ENCODE assay signal across 9 mouse cellular contexts in genomic region chr4:138493161-138494001, GRCm38 (mm10). TPM values are rescaled to one million over a fixed set of nuclear protein-coding genes. Genes with fewer than 3 reads are reported as not detected.
DNase-seq lines count a peak whose midpoint lies in the region; ATAC-seq lines count a peak whose summit lies in the region.
"Had no signal": no experiment of that assay in that cellular context is flagged by ENCODE, and none has a peak within 500 bp of the region (broad histone marks: within the 10 kb centered on the region; RNA-seq: fewer than 3 reads in every experiment).

No protein-coding gene starts in this region.

- 51% methylated on average over 5 of the region's 5 CpGs for WGBS in forebrain, embryonic 12.5 days
- WGBS in forebrain, embryonic 14.5 days = 47% methylated on average over 5 of the region's 5 CpGs
- 38% methylated on average over 3 of the region's 5 CpGs for WGBS in embryonic facial prominence, embryonic 14.5 days

- ATAC-seq in forebrain, embryonic 12.5 days (ENCODE audit: low FRiP score) = no peak
- ATAC-seq in forebrain, embryonic 14.5 days = no peak
- peak; percentile 56 for ATAC-seq in embryonic facial prominence, embryonic 14.5 days (ENCODE audit: low read depth)
- peak; percentile 95 to 99 for ATAC-seq in hematopoietic stem cell, adult 5-6 weeks (replicated peaks in 1 of 2; ENCODE audit: insufficient read depth in 1 of 2, low FRiP score in 2 of 2, low TSS enrichment in 1 of 2, low read depth in 1 of 2, poor library complexity in 2 of 2, severe bottlenecking in 2 of 2)
- no peak for ATAC-seq in erythroblast, adult 5-6 weeks (replicated peaks; ENCODE audit: low FRiP score, poor library complexity, severe bottlenecking)

- H3K9me3 ChIP-seq in forebrain, embryonic 12.5 days = no peaks in the 10 kb centered on the region
- H3K9me3 ChIP-seq in forebrain, embryonic 14.5 days (replicated peaks; ENCODE audit: control insufficient read depth, low read length) = no peaks in the 10 kb centered on the region
- no peaks in the 10 kb centered on the region for H3K9me3 ChIP-seq in embryonic facial prominence, embryonic 14.5 days (ENCODE audit: control insufficient read depth, low read length)
- H3K9me3 ChIP-seq: heart, embryonic 15.5 days had no signal

- no peaks in the 10 kb centered on the region for H3K36me3 ChIP-seq in forebrain, embryonic 12.5 days (replicated peaks)
- H3K36me3 ChIP-seq in forebrain, embryonic 14.5 days (ENCODE audit: control insufficient read depth, insufficient read depth, low read length) = no peaks in the 10 kb centered on the region
- H3K36me3 ChIP-seq in embryonic facial prominence, embryonic 14.5 days (ENCODE audit: control insufficient read depth, insufficient read depth, low read length) = no peaks in the 10 kb centered on the region
- H3K36me3 ChIP-seq: heart, embryonic 15.5 days had no signal

- DNase-seq in forebrain, embryonic 14.5 days (ENCODE audit: low spot score) = no peak
- DNase-seq in A20 (ENCODE audit: low read depth, low spot score) = peak; percentile 26
- DNase-seq in embryonic facial prominence, embryonic 14.5 days (ENCODE audit: low spot score) = peak; percentile 58
- DNase-seq in lung, postnatal 10 days = peak; percentile 86
- no peak for DNase-seq in spleen, postnatal 14 days (ENCODE audit: low spot score in 2 of 2)

- H3K27ac ChIP-seq in forebrain, embryonic 12.5 days = 0 out of 2 replicates have a peak overlapping the region, but pooled peaks have one; percentile 26
- no peak overlapping the region for H3K27ac ChIP-seq in forebrain, embryonic 14.5 days (ENCODE audit: low read depth, low read length)
- no peak overlapping the region; the same call in 1 of the 2 replicates for H3K27ac ChIP-seq in embryonic facial prominence, embryonic 14.5 days (replicated peaks; ENCODE audit: low read depth, low read length)
- H3K27ac ChIP-seq: heart, embryonic 15.5 days had no signal

- no peak overlapping the region for H3K4me2 ChIP-seq in forebrain, embryonic 12.5 days
- H3K4me2 ChIP-seq in forebrain, embryonic 14.5 days (ENCODE audit: low read length) = no peak overlapping the region
- no peak overlapping the region for H3K4me2 ChIP-seq in embryonic facial prominence, embryonic 14.5 days (ENCODE audit: low read depth, low read length)
- H3K4me2 ChIP-seq: heart, embryonic 15.5 days had no signal

- no peaks in the 10 kb centered on the region for H3K27me3 ChIP-seq in forebrain, embryonic 12.5 days
- H3K27me3 ChIP-seq in forebrain, embryonic 14.5 days (replicated peaks; ENCODE audit: control insufficient read depth, insufficient read depth, low read length) = no peaks in the 10 kb centered on the region
- no peaks in the 10 kb centered on the region for H3K27me3 ChIP-seq in embryonic facial prominence, embryonic 14.5 days (replicated peaks; ENCODE audit: control insufficient read depth, insufficient read depth, low read length)

- H3K4me3 ChIP-seq in forebrain, embryonic 12.5 days (replicated peaks) = no peak overlapping the region
- H3K4me3 ChIP-seq in forebrain, embryonic 14.5 days (ENCODE audit: low read depth, low read length) = no peak overlapping the region
- no peak overlapping the region for H3K4me3 ChIP-seq in embryonic facial prominence, embryonic 14.5 days (ENCODE audit: low read depth, low read length)
- H3K4me3 ChIP-seq: heart, embryonic 15.5 days had no signal

- no peak overlapping the region for H3K9ac ChIP-seq in forebrain, embryonic 12.5 days
- no peak overlapping the region for H3K9ac ChIP-seq in forebrain, embryonic 14.5 days (ENCODE audit: low read length)
- H3K9ac ChIP-seq in embryonic facial prominence, embryonic 14.5 days (ENCODE audit: low read depth, low read length) = no peak overlapping the region
- H3K9ac ChIP-seq: heart, embryonic 15.5 days had no signal

- H3K4me1 ChIP-seq in forebrain, embryonic 12.5 days = peaks cover 50% of the 10 kb centered on the region
- peaks cover 27% of the 10 kb centered on the region for H3K4me1 ChIP-seq in forebrain, embryonic 14.5 days (ENCODE audit: control insufficient read depth, insufficient read depth, low read length)
- peaks cover 27% of the 10 kb centered on the region for H3K4me1 ChIP-seq in embryonic facial prominence, embryonic 14.5 days (ENCODE audit: control insufficient read depth, insufficient read depth, low read length)

RNA-seq across cellular contexts. Expression of gene Camk2n1, which starts 39.3 kb away (rescaled TPM):
- 4.8 and 5.4 TPM in 2 replicates for polyA plus RNA-seq in forebrain, embryonic 12.5 days (2016; fragmentation: Nextera tagmentation; extraction: Ambion mirVana)
- 7.5 and 7.8 TPM in 2 replicates for polyA plus RNA-seq in forebrain, embryonic 14.5 days (2014; fragmentation: Nextera tagmentation; extraction: Ambion mirVana)
- polyA plus RNA-seq in embryonic facial prominence, embryonic 14.5 days (2014; fragmentation: Nextera tagmentation; extraction: Ambion mirVana) = 2.4 and 2.5 TPM in 2 replicates
- total RNA-seq in hematopoietic stem cell, adult 5-6 weeks (2017) = 0.13 and 0.60 TPM in 2 replicates
- total RNA-seq in erythroblast, adult 5-6 weeks (2015; ENCODE audit: low replicate concordance) = not detected in 2 replicates
- not detected in 2 replicates for total RNA-seq in erythroblast, adult 5-6 weeks (2017; ENCODE audit: low replicate concordance)

RNA-seq across cellular contexts. Expression of gene Mul1, which starts 58.9 kb away (rescaled TPM):
- polyA plus RNA-seq in forebrain, embryonic 12.5 days (2016; fragmentation: Nextera tagmentation; extraction: Ambion mirVana) = 14.5 and 14.7 TPM in 2 replicates
- 16.2 and 21.9 TPM in 2 replicates for polyA plus RNA-seq in forebrain, embryonic 14.5 days (2014; fragmentation: Nextera tagmentation; extraction: Ambion mirVana)
- polyA plus RNA-seq in embryonic facial prominence, embryonic 14.5 days (2014; fragmentation: Nextera tagmentation; extraction: Ambion mirVana) = 19.5 and 22.0 TPM in 2 replicates
- 6.3 and 10.1 TPM in 2 replicates for total RNA-seq in hematopoietic stem cell, adult 5-6 weeks (2017)
- total RNA-seq in erythroblast, adult 5-6 weeks (2015; ENCODE audit: low replicate concordance) = 3.7 and 4.2 TPM in 2 replicates
- 2.0 and 3.8 TPM in 2 replicates for total RNA-seq in erythroblast, adult 5-6 weeks (2017; ENCODE audit: low replicate concordance)

Comparison
In these comparisons a context has a peak if more than half of its experiments do, and no peak if none do; other contexts are left out.
1. ATAC-seq: peak in embryonic facial prominence, embryonic 14.5 days (single experiment) and hematopoietic stem cell, adult 5-6 weeks (2 of 2); none in forebrain, embryonic 12.5 days (single experiment), forebrain, embryonic 14.5 days (single experiment) and erythroblast, adult 5-6 weeks (single experiment).
2. DNase-seq: peak in A20 (single experiment), embryonic facial prominence, embryonic 14.5 days (single experiment) and lung, postnatal 10 days (single experiment); none in forebrain, embryonic 14.5 days (single experiment) and spleen, postnatal 14 days (0 of 2).